Mouse (Mus musculus) heart, embryonic 15.5 days (tissue): Measurements from ENCODE around the gene Slc35f4. TPM values are rescaled to one million over a fixed set of nuclear protein-coding genes. Genes with fewer than 3 reads are reported as not detected.

Experiments
- ATAC-seq: fragments of 200-750 bp; cut with Nextera tagmentation; replicated peaks from 2 replicates; pipeline ENCODE4 v1.8.0; 2017; ENCODE audit warnings: low read depth, moderate TSS enrichment; ENCODE audit not compliant: insufficient number of reproducible peaks, insufficient read depth, low FRiP score
- H3K27ac ChIP-seq: fragments of 300-500 bp; sonication (generic); 2 replicates; pipeline ENCODE4 v1.5.1; 2015; ENCODE audit warnings: mild to moderate bottlenecking, inconsistent platforms
- H3K27me3 ChIP-seq: fragments of 300-500 bp; sonication (generic); 2 replicates; pipeline ENCODE4 v1.6.1; 2015; ENCODE audit warnings: inconsistent platforms
- H3K36me3 ChIP-seq: fragments of 300-500 bp; sonication (generic); 2 replicates; pipeline ENCODE4 v1.6.1; 2015; ENCODE audit warnings: mild to moderate bottlenecking, inconsistent platforms
- H3K4me1 ChIP-seq: fragments of 300-500 bp; sonication (generic); replicated peaks from 2 replicates; pipeline ENCODE4 v1.6.1; 2015; ENCODE audit warnings: inconsistent platforms
- H3K4me2 ChIP-seq: fragments of 300-500 bp; sonication (generic); 2 replicates; pipeline ENCODE4 v1.6.1; 2015; ENCODE audit warnings: inconsistent platforms, mild to moderate bottlenecking, moderate library complexity
- H3K4me3 ChIP-seq: fragments of 300-500 bp; sonication (generic); 2 replicates; pipeline ENCODE4 v1.5.1; 2015; ENCODE audit warnings: mild to moderate bottlenecking, inconsistent platforms
- H3K9ac ChIP-seq: fragments of 300-500 bp; sonication (generic); 2 replicates; pipeline ENCODE4 v1.6.1; 2015; ENCODE audit warnings: mild to moderate bottlenecking, inconsistent platforms
- H3K9me3 ChIP-seq: fragments of 300-500 bp; sonication (generic); replicated peaks from 2 replicates; pipeline ENCODE4 v1.6.1; 2016; ENCODE audit warnings: inconsistent platforms
- WGBS: fragments of 180-500 bp; shearing (Covaris S2); methylation state at CpG from one replicate; pipeline ENCODE4 v1.1.7; 2015; ENCODE audit warnings: mixed read lengths; 5-methylcytosine and 5-hydroxymethylcytosine counted together
- microRNA-seq: library from miRNA; unstranded; fragments of <30 nt; microRNA quantifications from one replicate; pipeline ENCODE4, GENCODE M21; 2016
- polyA plus RNA-seq: library from polyadenylated mRNA; unstranded; fragments of >200 nt; fragmentation: Nextera tagmentation; extraction: Ambion mirVana; gene quantifications from 2 replicates; pipeline ENCODE4 v1.2.1, GENCODE M21; 2015

Slc35f4 gene
- polyA plus RNA-seq, 1 experiment from 2014 or later, result not detected

DNA sequence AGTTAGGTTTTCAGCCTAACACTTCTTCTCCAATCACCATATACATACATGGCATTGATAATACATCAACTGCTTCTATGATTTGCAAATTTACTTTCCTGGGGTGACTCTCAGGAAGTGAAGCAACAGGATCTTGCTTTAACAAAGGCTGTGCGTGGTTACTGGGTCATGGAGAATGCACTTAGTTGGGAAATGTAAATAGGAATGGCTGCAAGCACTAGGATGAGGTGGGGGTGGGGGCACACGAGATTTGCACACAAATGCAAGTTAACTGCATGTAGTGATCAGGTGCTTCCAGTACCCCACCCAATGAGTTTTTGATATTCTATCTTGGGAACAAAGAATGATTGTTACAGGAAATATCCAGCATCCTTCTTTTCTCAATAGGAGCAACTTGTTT, 250.5 kb downstream of the Slc35f4 start:
- WGBS, result 33% methylated on average over 2 of the region's 2 CpGs
- no peaks in the 10 kb centered on the region for H3K4me1 ChIP-seq
- ATAC-seq, result no peak

DNA sequence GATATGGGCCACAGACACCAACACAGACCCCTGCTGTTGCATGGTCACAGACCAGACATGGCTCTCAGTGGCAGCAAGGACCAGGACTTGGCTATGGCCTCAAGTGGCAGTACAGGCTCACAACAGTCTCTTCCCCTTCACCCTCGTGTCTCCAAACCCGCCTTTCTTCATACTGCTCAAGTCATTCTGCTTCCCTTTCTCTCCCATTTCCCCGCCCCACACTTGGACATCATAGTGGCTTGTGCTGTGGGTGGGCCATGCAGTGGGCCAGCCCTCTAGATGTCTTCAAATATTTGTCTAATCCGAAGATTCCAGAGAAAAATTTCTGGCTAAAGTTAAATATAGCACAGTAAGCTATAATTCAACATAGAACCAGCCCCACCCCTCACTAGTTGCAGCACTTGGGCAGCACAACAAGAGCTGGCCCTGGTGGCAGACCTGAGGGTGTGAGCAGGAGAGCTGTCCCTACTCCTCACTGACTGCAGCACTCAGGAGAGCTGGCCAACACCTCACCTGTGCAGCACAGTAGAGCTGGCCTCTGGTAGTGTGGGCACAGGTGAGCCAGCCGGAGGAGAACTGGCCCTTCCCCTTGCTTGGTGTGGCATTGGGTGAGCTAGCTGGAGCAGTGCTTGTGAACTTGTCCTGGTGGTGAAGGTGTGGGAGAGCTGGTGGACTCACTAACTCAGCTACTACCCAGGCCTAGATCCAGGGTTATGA, 260.4 kb downstream of the Slc35f4 start:
- no peak overlapping the region for H3K4me3 ChIP-seq
- ATAC-seq, result no peak
- H3K27me3 ChIP-seq, result no peaks in the 10 kb centered on the region
- H3K9ac ChIP-seq, result no peak overlapping the region
- H3K36me3 ChIP-seq, result no peaks in the 10 kb centered on the region
- H3K4me2 ChIP-seq, result no peak overlapping the region
- 79% methylated on average over 5 of the region's 5 CpGs for WGBS
- H3K4me1 ChIP-seq, result no peaks in the 10 kb centered on the region
- no peak overlapping the region for H3K27ac ChIP-seq
- H3K9me3 ChIP-seq, result no peaks in the 10 kb centered on the region

More for the DNA sequence above, 250.5 kb downstream of the Slc35f4 start:
- Histone ChIP-seq H3K27ac (no peak overlapping the region), H3K27me3 (no peaks in the 10 kb centered on the region), H3K9me3 (no peaks in the 10 kb centered on the region), H3K9ac (no peak overlapping the region), H3K4me3 (no peak overlapping the region), H3K36me3 (no peaks in the 10 kb centered on the region), H3K4me2 (no peak overlapping the region)

Small RNA genes within 50 kb of the gene (microRNA-seq; reads per million reads assigned to microRNA genes)
- gene Gm22949, result not detected
